Mouse (Mus musculus) embryonic facial prominence, embryonic 13.5 days (tissue): ENCODE measurements around the gene Thoc3. TPM values are rescaled to one million over a fixed set of nuclear protein-coding genes. Genes with fewer than 3 reads are reported as not detected.

Experiments
- ATAC-seq: fragments of 200-750 bp; cut with Nextera tagmentation; 2 replicates; pipeline ENCODE4 v1.8.0; 2017; ENCODE audit warnings: low read depth; ENCODE audit not compliant: insufficient number of reproducible peaks, insufficient read depth, low FRiP score, low TSS enrichment
- H3K27ac ChIP-seq: fragments of 300-500 bp; sonication (generic); 2 replicates; pipeline ENCODE4 v1.5.1; 2015; ENCODE audit warnings: moderate library complexity, mild to moderate bottlenecking, inconsistent platforms
- H3K27me3 ChIP-seq: fragments of 300-500 bp; sonication (generic); 2 replicates; pipeline ENCODE4 v1.6.1; 2015; ENCODE audit warnings: mild to moderate bottlenecking, inconsistent platforms
- H3K36me3 ChIP-seq: fragments of 300-500 bp; sonication (generic); 2 replicates; pipeline ENCODE4 v1.6.1; 2015; ENCODE audit warnings: mild to moderate bottlenecking, inconsistent platforms
- H3K4me1 ChIP-seq: fragments of 300-500 bp; sonication (generic); 2 replicates; pipeline ENCODE4 v1.6.1; 2015; ENCODE audit warnings: inconsistent platforms
- H3K4me2 ChIP-seq: fragments of 300-500 bp; sonication (generic); 2 replicates; pipeline ENCODE4 v1.6.1; 2015; ENCODE audit warnings: moderate library complexity, mild to moderate bottlenecking, inconsistent platforms
- H3K4me3 ChIP-seq: fragments of 300-500 bp; sonication (generic); 2 replicates; pipeline ENCODE4 v1.5.1; 2015; ENCODE audit warnings: mild to moderate bottlenecking, inconsistent platforms
- H3K9ac ChIP-seq: fragments of 300-500 bp; sonication (generic); 2 replicates; pipeline ENCODE4 v1.6.1; 2015; ENCODE audit warnings: mild to moderate bottlenecking, inconsistent platforms
- H3K9me3 ChIP-seq: fragments of 300-500 bp; sonication (generic); 2 replicates; pipeline ENCODE4 v1.6.1; 2016; ENCODE audit warnings: inconsistent platforms
- WGBS: fragments of 180-500 bp; shearing (Covaris S2); methylation state at CpG from one replicate; pipeline ENCODE4 v1.1.7; 2015; ENCODE audit warnings: mixed read lengths; 5-methylcytosine and 5-hydroxymethylcytosine counted together
- polyA plus RNA-seq: library from polyadenylated mRNA; unstranded; fragments of >200 nt; fragmentation: Nextera tagmentation; extraction: Ambion mirVana; gene quantifications from 2 replicates; pipeline ENCODE4 v1.2.1, GENCODE M21; 2015

The Thoc3 gene
- polyA plus RNA-seq, 1 experiment from 2014 or later = 132 TPM

GRCm38 (mm10) chr13:54481498-54481897 lies 12.8 kb upstream of the Thoc3 start:
- no peak overlapping the region for H3K4me3 ChIP-seq
- no peak overlapping the region for H3K9ac ChIP-seq
- ATAC-seq = no peak
- no peaks in the 10 kb centered on the region for H3K36me3 ChIP-seq
- H3K9me3 ChIP-seq = no peaks in the 10 kb centered on the region
- no peak overlapping the region for H3K4me2 ChIP-seq
- 0 out of 2 replicates have a peak, but pooled peaks cover 4% of the 10 kb centered on the region for H3K27me3 ChIP-seq
- H3K27ac ChIP-seq = no peak overlapping the region
- 88% methylated on average over 14 of the region's 14 CpGs for WGBS
- H3K4me1 ChIP-seq = no peaks in the 10 kb centered on the region

GRCm38 (mm10) chr13:54479286-54479685 lies 10.6 kb upstream of the Thoc3 start:
- Histone ChIP-seq H3K27me3 (0 out of 2 replicates have a peak, but pooled peaks cover 4% of the 10 kb centered on the region), H3K9ac (no peak overlapping the region), H3K27ac (no peak overlapping the region), H3K4me3 (no peak overlapping the region), H3K9me3 (no peaks in the 10 kb centered on the region), H3K4me1 (no peaks in the 10 kb centered on the region), H3K4me2 (no peak overlapping the region), H3K36me3 (no peaks in the 10 kb centered on the region)
- no peak for ATAC-seq
- 64% methylated on average over 3 of the region's 3 CpGs for WGBS

DNA sequence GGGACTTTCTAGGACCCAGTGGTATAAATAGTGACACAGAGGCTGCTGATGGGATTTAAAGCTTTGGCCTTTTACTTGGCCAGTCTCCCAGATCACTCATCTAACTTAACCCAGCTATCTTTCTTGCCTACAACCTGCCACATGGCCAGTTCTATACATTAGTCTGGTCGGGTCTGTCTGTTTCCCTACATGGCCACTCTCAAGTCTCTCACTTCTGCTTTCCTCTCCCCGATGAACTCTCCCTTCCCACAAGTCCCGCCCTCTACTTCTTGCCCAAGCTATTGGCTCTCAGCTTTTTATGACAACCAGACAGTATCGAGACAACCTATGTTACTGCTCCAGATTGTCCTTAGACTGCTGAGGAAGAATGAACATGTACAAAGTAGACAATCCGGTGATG lies 7.1 kb upstream of the Thoc3 start:
- H3K9me3 ChIP-seq = no peaks in the 10 kb centered on the region
- no peak for ATAC-seq
- no peak overlapping the region for H3K4me2 ChIP-seq
- H3K27ac ChIP-seq = no peak overlapping the region
- H3K27me3 ChIP-seq = 0 out of 2 replicates have a peak, but pooled peaks cover 4% of the 10 kb centered on the region
- no peak overlapping the region for H3K4me3 ChIP-seq
- 76% methylated on average over 5 of the region's 5 CpGs for WGBS
- no peak overlapping the region for H3K9ac ChIP-seq
- no peaks in the 10 kb centered on the region for H3K36me3 ChIP-seq
- H3K4me1 ChIP-seq = no peaks in the 10 kb centered on the region

GRCm38 (mm10) chr13:54474996-54475395 lies 6.3 kb upstream of the Thoc3 start:
- no peaks in the 10 kb centered on the region for H3K36me3 ChIP-seq
- 63% methylated on average over 2 of the region's 2 CpGs for WGBS

DNA sequence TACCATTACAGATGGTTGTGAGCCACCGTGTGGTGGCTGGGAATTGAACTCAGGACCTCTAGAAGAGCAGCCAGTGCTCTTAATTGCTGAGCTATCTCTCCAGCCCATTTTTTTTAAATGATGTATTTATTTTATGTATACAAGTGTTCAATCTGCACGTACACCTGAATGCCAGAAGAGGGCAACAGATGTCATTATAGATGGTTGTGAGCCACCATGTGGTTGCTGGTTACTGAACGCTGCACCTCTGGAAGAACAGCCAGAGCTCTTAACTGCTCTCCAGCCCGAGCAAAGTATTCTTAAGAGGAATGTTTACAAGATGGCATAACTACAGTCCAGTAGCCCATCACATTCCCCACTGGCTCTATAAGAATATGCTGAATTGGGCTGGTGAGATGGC lies 3.3 kb upstream of the Thoc3 start:
- no peak for ATAC-seq
- Histone ChIP-seq H3K27ac (no peak overlapping the region), H3K9ac (no peak overlapping the region), H3K4me1 (peaks cover 11% of the 10 kb centered on the region), H3K4me3 (no peak overlapping the region), H3K4me2 (no peak overlapping the region), H3K36me3 (peaks cover 6% of the 10 kb centered on the region), H3K9me3 (no peaks in the 10 kb centered on the region), H3K27me3 (no peaks in the 10 kb centered on the region)
- WGBS = 87% methylated on average over 4 of the region's 4 CpGs

More at GRCm38 (mm10) chr13:54474996-54475395, 6.3 kb upstream of the Thoc3 start:
- Histone ChIP-seq H3K9ac (no peak overlapping the region), H3K4me1 (no peaks in the 10 kb centered on the region), H3K27ac (no peak overlapping the region), H3K9me3 (no peaks in the 10 kb centered on the region), H3K4me2 (no peak overlapping the region), H3K4me3 (no peak overlapping the region), H3K27me3 (0 out of 2 replicates have a peak, but pooled peaks cover 3% of the 10 kb centered on the region)
- ATAC-seq = no peak

- no peak for ATAC-seq
- WGBS = 19% methylated on average over 4 of the region's 4 CpGs
- H3K27ac ChIP-seq = no peak overlapping the region
- peaks cover 13% of the 10 kb centered on the region for H3K4me1 ChIP-seq
- H3K36me3 ChIP-seq = peaks cover 36% of the 10 kb centered on the region
- peak overlapping the region; percentile 93; the same call in 1 of the 2 replicates for H3K9ac ChIP-seq
- peak overlapping the region; percentile 99 for H3K4me3 ChIP-seq
- no peaks in the 10 kb centered on the region for H3K27me3 ChIP-seq
- peaks cover 10% of the 10 kb centered on the region for H3K9me3 ChIP-seq
- H3K4me2 ChIP-seq = peak overlapping the region; percentile 86
Observed at GRCm38 (mm10) chr13:54469012-54469354, 334 bp upstream of the Thoc3 start.

- no peaks in the 10 kb centered on the region for H3K27me3 ChIP-seq
- no peak for ATAC-seq
- H3K4me3 ChIP-seq = no peak overlapping the region
- H3K9me3 ChIP-seq = peaks cover 8% of the 10 kb centered on the region
- no peaks in the 10 kb centered on the region for H3K4me1 ChIP-seq
- H3K36me3 ChIP-seq = peaks cover 97% of the 10 kb centered on the region
- no peak overlapping the region for H3K4me2 ChIP-seq
- H3K9ac ChIP-seq = no peak overlapping the region
- no peak overlapping the region for H3K27ac ChIP-seq
- WGBS = 53% methylated on average over 4 of the region's 4 CpGs
Observed at GRCm38 (mm10) chr13:54459282-54459681, 9.4 kb downstream of the Thoc3 start.

- no peak overlapping the region for H3K4me3 ChIP-seq
- H3K4me1 ChIP-seq = no peaks in the 10 kb centered on the region
- no peaks in the 10 kb centered on the region for H3K27me3 ChIP-seq
- H3K27ac ChIP-seq = no peak overlapping the region
- WGBS = 83% methylated on average over 2 of the region's 2 CpGs
- peaks cover 76% of the 10 kb centered on the region for H3K36me3 ChIP-seq
- no peak overlapping the region for H3K9ac ChIP-seq
- H3K9me3 ChIP-seq = no peaks in the 10 kb centered on the region
- H3K4me2 ChIP-seq = no peak overlapping the region
- ATAC-seq = no peak
Observed at GRCm38 (mm10) chr13:54457062-54457461, 11.6 kb downstream of the Thoc3 start.

GRCm38 (mm10) chr13:54447496-54448224 lies 21.0 kb downstream of the Thoc3 start:
- peak overlapping the region; percentile 46 for H3K4me2 ChIP-seq
- peaks cover 11% of the 10 kb centered on the region; the same call in 1 of the 2 replicates for H3K4me1 ChIP-seq
- 1% methylated on average over 14 of the region's 15 CpGs for WGBS
- H3K4me3 ChIP-seq = no peak overlapping the region
- no peak overlapping the region for H3K27ac ChIP-seq
- peak overlapping the region; percentile 44; the same call in 1 of the 2 replicates for H3K9ac ChIP-seq
- no peaks in the 10 kb centered on the region for H3K36me3 ChIP-seq
- no peaks in the 10 kb centered on the region for H3K9me3 ChIP-seq
- no peak for ATAC-seq
- no peaks in the 10 kb centered on the region for H3K27me3 ChIP-seq

- Histone ChIP-seq H3K4me3 (no peak overlapping the region), H3K27ac (no peak overlapping the region), H3K27me3 (no peaks in the 10 kb centered on the region), H3K9me3 (no peaks in the 10 kb centered on the region), H3K4me2 (peak overlapping the region; percentile 46), H3K4me1 (peaks cover 11% of the 10 kb centered on the region; the same call in 1 of the 2 replicates), H3K9ac (no peak overlapping the region), H3K36me3 (no peaks in the 10 kb centered on the region)
- 18% methylated on average over 19 of the region's 19 CpGs for WGBS
- no peak for ATAC-seq
Observed at GRCm38 (mm10) chr13:54446686-54447495, 21.8 kb downstream of the Thoc3 start.

- H3K9me3 ChIP-seq = no peaks in the 10 kb centered on the region
- no peak overlapping the region for H3K4me3 ChIP-seq
- no peak overlapping the region for H3K27ac ChIP-seq
- no peaks in the 10 kb centered on the region for H3K36me3 ChIP-seq
- no peak overlapping the region for H3K9ac ChIP-seq
- H3K27me3 ChIP-seq = no peaks in the 10 kb centered on the region
- no peak overlapping the region for H3K4me2 ChIP-seq
- no peak for ATAC-seq
- 72% methylated on average over 3 of the region's 3 CpGs for WGBS
- peaks cover 15% of the 10 kb centered on the region for H3K4me1 ChIP-seq
Observed at GRCm38 (mm10) chr13:54443693-54444092, 25.0 kb downstream of the Thoc3 start.

DNA sequence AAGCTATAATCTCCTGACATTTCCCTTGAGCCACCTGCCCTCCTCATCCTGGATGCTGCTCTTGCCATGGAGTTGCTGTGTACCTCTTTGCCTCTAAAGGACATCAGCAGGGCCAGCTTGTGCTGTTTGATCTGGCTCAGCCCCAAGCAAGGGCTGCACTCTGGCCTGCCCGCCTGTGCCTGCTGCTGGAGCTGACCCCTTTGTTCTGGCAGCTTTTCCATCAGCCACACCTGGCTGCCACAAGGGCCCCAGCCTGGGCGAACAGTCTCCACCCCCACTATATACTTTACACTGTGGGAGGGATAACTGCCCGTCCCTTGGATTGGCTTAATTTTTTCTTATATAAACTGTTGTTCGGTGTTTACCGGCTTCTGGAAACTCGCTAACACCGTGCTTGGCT lies 28.7 kb downstream of the Thoc3 start:
- Histone ChIP-seq H3K27me3 (no peaks in the 10 kb centered on the region), H3K27ac (no peak overlapping the region), H3K9ac (no peak overlapping the region), H3K4me1 (peaks cover 14% of the 10 kb centered on the region), H3K9me3 (no peaks in the 10 kb centered on the region), H3K4me3 (no peak overlapping the region), H3K36me3 (no peaks in the 10 kb centered on the region), H3K4me2 (no peak overlapping the region)
- ATAC-seq = no peak
- whole genome bisulfite sequencing = 63% methylated on average over 7 of the region's 7 CpGs
